Mouse (Mus musculus) CD4-positive, CD25-positive, alpha-beta regulatory T cell, adult 9 weeks (primary cell): ENCODE measurements around the gene Mybphl. TPM values are rescaled to one million over a fixed set of nuclear protein-coding genes. Genes with fewer than 3 reads are reported as not detected.

ENCODE experiments used
- polyA plus RNA-seq: library from polyadenylated mRNA; unstranded; fragments of 100-300 nt; shearing (Covaris generic); gene quantifications from one replicate; pipeline ENCODE4 v1.2.1, GENCODE M21; 2017

Gene Mybphl
- not detected for polyA plus RNA-seq

GRCm38 (mm10) chr3:108364270-108364995, at the start of gene Mybphl:
Mybphl (plus strand) TSS chr3:108364911.

GRCm38 (mm10) chr3:108383485-108384354, 19.0 kb downstream of the Mybphl start, which contains the start of gene Psrc1:
Psrc1 (plus strand) TSS chr3:108383839.

DNA sequence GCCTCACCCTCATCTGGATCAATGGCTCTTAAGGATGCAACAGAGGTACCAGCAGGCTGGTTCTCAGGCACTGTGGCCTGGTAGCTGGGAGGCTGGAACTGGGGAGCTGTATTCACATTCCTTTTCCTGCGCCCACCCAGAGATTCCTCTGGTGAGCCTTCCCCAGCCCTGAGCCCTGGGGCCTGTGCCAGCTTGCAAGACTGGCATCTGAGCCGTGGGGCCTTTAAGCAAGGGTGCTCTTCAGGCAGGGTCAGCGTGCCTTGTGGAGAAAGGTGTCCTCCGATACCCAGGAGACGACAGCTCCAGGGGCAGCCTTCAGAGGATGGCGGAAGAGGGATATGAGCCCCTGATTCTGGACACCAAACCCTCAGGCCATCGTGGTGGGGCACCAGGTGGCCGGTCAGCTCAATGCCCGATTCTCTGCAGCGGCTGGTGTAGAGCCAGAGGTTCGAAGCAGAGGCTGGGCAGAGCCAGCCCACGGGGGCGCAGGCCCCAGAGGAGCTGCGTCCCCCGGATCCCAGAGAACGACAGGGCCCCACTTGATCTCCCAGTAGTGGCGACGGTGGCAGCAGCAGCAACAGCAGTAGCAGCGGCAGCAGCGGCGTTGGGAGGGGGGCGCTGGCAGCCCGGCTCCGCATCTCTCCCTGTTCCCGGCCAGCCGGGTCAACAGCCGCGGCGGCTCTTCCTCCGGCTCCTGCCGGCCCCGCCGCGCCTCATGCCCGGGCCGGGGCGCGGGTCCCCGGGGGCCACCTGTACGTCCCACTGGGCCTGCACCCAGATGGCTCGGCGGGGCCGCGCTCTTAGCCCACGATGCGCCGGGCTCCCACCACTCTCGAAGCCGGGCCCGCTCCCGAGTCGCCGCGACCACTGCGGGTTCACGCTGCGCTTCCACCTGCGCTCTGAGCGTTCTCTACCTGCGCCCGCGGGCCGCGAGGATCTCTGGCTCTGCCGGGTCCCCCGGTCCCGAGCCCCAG, 50.4 kb downstream of the Mybphl start, which contains the start of gene Celsr2:
TSS of gene Celsr2 (minus strand) at position 696 of the 974 bp plus-strand sequence.

Other genes with a start within 250 kb of the Mybphl start
- 217 TPM for gene Gnai3, start 218.8 kb upstream of the Mybphl start, polyA plus RNA-seq
- gene Gpr61, start 210.0 kb upstream of the Mybphl start, polyA plus RNA-seq: not detected
- gene Amigo1, start 178.6 kb upstream of the Mybphl start, polyA plus RNA-seq: 0.21 TPM
- 28.0 TPM for gene Cyb561d1, start 163.7 kb upstream of the Mybphl start, polyA plus RNA-seq
- gene Atxn7l2, start 154.0 kb upstream of the Mybphl start, polyA plus RNA-seq: 9.5 TPM
- not detected for gene Sypl2, start 138.3 kb upstream of the Mybphl start, polyA plus RNA-seq
- gene Psma5, start 108.0 kb upstream of the Mybphl start, polyA plus RNA-seq: 156 TPM
- gene Sort1, start 80.8 kb upstream of the Mybphl start, polyA plus RNA-seq: not detected
- gene Psrc1, start 18.9 kb downstream of the Mybphl start, polyA plus RNA-seq: 2.6 TPM
- gene Celsr2, start 50.6 kb downstream of the Mybphl start, polyA plus RNA-seq: 0.63 TPM
- gene Sars, start 80.3 kb downstream of the Mybphl start, polyA plus RNA-seq: 193 TPM
- gene 1700013F07Rik, start 169.2 kb downstream of the Mybphl start, polyA plus RNA-seq: not detected
- 1.0 TPM for gene 5330417C22Rik, start 171.6 kb downstream of the Mybphl start, polyA plus RNA-seq
- 39.7 TPM for gene Tmem167b, start 197.6 kb downstream of the Mybphl start, polyA plus RNA-seq
- 32.7 TPM for gene Taf13, start 206.8 kb downstream of the Mybphl start, polyA plus RNA-seq
- gene Wdr47, start 226.4 kb downstream of the Mybphl start, polyA plus RNA-seq: 9.6 TPM